Mouse (Mus musculus) megakaryocyte, embryonic 14.5 days (primary cell): ENCODE results near the gene Trim2.

Source experiments
- FLI1 ChIP-seq: IDR thresholded peaks from 2 replicates; pipeline ENCODE4 v1.6.1; 2012; ENCODE audit warnings: low read length, inconsistent platforms, mixed read lengths
- GATA1 ChIP-seq: IDR thresholded peaks from 3 replicates; pipeline ENCODE4 v1.6.1; 2012; ENCODE audit warnings: mixed read lengths, low read length, inconsistent platforms, borderline replicate concordance

DNA sequence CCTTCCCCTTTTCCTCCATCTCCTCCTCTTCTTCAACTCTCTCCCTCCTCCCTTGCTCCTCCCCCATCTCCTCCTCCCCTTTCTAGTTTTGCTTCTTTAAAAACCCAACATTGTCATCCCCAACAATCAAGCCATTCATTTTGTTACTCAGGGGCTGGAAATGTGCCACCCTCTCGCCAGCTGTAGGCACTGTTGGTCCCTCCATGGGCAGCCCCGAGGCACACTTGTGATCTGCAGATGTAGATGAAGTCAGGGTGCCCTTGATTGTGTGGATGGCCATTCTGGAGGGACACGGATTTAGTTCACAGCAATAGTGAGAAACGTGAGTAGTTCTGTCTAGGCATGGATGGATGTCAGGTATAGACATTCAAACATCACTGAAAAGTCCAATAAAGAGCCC is 17.7 kb downstream of the Trim2 start:
- TF ChIP-seq GATA1, result no peak
- TF ChIP-seq FLI1, result no peak
